Mouse (Mus musculus): ENCODE measurements around the gene Popdc2.

Popdc2 gene

DNA sequence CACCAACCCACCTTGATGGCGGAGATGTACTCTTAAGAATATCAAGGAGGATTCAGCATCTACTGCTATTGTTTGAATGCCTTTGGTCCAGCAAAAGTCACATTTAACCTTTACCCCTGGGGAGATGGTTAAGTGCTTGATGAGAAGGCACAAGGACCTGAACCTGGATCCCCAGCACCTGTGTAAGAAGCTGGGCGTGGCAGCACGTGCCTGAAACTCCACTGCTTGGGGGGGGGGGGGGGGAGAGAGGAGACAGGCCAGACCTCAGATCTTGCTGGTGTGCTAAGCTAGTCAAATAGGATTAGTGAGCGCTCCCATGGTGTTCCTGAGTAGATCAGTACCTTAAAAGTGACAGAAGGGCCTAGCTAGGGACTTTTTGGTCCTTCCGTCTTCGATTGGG, 39.5 kb downstream of the Popdc2 start:
- no peak for DNase-seq (ENCODE audit: low spot score)

DNA sequence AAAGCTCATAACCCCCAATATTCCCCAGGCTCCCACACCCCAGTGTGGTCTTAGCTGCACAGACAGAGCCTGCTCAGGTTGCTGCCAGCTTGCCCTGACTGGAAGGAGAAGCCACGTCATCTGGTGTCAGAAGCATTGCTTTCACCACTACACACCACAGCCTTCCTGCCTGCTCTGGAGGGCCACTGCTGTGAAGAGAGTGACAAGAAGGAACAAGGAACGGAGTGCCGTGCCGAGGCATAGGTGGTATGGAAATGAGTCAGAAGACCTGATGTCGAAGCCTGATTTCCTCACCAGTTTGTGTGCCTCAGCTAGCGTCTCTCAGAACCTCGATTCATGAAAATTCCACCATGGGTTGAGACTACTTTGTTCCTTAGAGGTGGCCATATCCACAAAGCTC, 41.6 kb downstream of the Popdc2 start:
- DNase-seq (ENCODE audit: low spot score) = no peak

DNA sequence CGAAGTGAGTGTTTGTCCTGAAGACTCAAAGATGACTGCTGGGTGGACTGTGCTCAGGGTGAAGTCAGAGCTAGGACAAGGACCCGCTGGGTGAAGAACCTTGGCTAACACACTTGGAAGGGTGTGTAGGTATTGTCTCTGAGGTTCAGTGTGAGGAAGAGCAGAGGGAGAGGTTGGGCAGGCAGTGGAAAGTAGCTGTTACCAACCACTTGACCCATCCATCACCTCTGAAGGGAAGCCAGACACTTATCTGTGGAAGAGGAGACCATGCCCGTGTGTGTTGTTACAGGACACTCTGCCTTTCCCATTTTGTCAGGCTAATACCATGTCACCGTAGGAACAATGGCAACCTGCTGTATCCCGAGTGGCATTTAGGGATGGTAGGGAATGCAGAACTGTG, 44.3 kb downstream of the Popdc2 start:
- DNase-seq (ENCODE audit: low spot score) = no peak

DNA sequence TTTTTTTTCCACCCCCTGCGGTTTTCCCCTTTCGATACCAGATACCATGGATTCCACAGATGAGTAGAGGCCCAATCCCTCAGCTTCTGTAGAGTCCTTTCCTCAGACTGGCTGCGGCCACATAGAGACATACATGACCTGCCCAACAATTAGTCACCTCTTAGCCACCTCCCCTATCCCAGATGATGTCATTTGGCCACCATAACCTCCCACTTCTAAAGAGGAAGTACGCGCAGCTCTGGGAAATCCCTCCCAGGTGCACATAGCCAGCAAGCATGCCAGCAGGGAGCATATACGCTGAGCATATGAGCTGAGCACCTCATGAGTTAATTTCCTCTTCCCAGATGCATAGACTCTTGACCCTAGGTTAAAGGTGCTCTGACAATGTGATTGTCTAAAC, 44.7 kb downstream of the Popdc2 start:
- DNase-seq (ENCODE audit: low spot score) = no peak

DNA sequence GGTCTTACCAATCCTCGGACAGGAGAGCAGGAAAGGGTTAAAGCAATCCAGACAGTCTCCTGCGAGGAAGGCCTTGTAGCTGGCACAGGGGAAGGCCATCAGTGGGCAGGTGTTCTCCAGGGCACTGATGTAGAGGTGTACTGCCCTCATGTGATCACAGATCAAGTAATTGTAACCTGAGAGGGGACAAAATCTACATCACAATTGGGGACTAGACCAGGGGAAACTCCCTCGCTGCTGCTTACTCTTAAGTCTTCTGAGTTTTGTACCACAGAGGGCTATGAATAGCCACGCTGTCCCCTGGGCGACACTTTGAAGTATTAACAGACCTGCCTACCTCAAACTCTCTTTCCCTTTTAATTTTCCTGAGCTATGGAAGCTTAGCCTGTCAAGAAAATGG, 45.6 kb downstream of the Popdc2 start:
- no peak for DNase-seq (ENCODE audit: low spot score)

DNA sequence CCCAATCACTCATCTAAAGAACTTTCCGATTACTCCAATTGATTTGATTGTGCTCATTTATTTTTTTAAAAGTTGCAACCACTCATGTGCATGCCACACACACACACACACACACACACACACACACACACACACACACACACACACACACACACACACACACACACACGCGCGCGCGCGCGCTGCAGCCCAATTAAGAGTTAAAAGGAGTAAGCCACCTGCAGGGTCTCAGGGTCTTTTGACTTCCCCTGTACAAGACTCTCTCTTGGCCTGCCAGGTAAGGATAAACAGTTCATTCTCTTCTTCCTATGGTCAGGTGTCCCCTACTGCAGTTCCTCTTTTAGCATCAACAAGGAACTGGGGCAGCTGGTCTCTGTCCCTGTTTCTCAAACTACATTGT, 46.4 kb downstream of the Popdc2 start:
- no peak for DNase-seq (ENCODE audit: low spot score)

DNA sequence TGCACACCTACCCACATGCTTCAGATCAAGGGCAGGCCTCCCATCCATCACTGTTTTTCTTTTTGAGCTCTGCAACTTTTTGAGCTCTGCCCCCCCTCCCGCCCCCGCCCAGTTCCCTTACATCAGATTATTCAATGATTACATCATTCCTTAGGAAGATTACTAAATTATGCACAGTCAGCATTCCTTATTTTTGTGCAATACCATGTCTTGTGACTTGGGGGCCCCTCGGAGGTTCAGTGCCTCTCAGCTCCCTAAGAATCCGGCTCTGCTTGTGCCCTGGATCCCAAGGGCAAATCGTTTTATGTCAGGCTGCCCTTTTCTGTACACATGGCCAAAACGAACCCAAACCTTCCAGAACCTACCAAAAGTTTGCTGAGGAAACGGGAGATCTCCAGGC, 52.9 kb downstream of the Popdc2 start:
- DNase-seq (ENCODE audit: low spot score) = no peak

DNA sequence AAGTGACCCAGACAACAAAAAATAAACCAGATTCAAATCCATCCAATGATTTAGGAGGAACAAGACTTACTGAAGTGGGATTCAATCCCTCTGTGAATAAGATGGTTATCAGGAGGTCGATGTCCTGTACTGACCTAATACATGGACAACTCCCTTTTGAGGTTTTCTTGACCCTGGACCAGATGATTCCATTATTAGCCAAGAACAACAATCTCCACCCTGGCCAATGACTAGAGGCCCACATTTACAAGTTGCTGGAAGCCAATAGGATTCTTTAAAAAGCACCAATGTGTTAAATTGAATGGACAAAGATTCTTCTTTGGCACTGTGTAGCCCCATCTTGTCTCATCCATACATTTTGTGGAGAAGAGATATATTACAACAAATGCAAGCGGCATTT, 63.4 kb downstream of the Popdc2 start:
- no peak for DNase-seq (ENCODE audit: low spot score)

DNA sequence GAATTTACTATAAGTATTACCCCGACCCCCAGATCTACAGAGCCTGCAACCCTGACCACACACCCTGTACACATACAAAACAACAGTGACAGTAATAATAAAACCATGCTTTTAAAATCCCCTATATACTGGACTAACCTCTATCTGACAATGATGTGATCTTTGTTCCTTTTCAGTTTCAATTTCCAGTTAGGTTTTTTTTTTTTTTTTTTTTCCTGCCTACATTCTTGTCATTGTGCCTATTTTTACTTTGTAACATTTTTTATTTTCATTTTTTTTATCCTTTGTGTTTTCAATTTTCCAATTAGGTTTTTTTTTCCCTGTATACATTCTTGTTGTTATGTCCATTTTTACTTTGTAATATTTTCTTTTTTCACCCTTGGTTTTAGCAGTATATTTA, 63.8 kb downstream of the Popdc2 start:
- no peak for DNase-seq (ENCODE audit: low spot score)

Data from testis, postnatal 14 days (tissue).